In genomic region chr16:90072651-90073050, GRCm38 (mm10) we compare ENCODE assay signal across 8 mouse cellular contexts.
DNase-seq lines count a peak whose midpoint lies in the region; ATAC-seq and TF ChIP-seq lines count a peak whose summit lies in the region.

No protein-coding gene starts in this region.

- H3K4me2 ChIP-seq in CH12.LX (ENCODE audit: insufficient read depth, low read depth, poor library complexity, severe bottlenecking), result no peak overlapping the region
- H3K4me2 ChIP-seq in heart, embryonic 12.5 days, result peak overlapping the region; percentile 42
- no peak overlapping the region; the same call in 1 of the 2 replicates for H3K4me2 ChIP-seq in kidney, embryonic 14.5 days (replicated peaks; ENCODE audit: low read depth, low read length)

- peaks cover 41% of the 10 kb centered on the region for H3K27me3 ChIP-seq in CH12.LX (replicated peaks)
- H3K27me3 ChIP-seq in heart, embryonic 12.5 days (replicated peaks), result no peaks in the 10 kb centered on the region
- H3K27me3 ChIP-seq in kidney, embryonic 14.5 days (ENCODE audit: control insufficient read depth, insufficient read depth, low read length), result no peaks in the 10 kb centered on the region

- no peaks in the 10 kb centered on the region for H3K4me1 ChIP-seq in CH12.LX (ENCODE audit: control insufficient read depth in 1 of 2, insufficient read depth in 2 of 2)
- H3K4me1 ChIP-seq in heart, embryonic 12.5 days (replicated peaks), result peaks cover 32% of the 10 kb centered on the region
- peaks cover 20% of the 10 kb centered on the region for H3K4me1 ChIP-seq in kidney, embryonic 14.5 days (ENCODE audit: control insufficient read depth, insufficient read depth, low read length)

- ATAC-seq in heart, embryonic 12.5 days (ENCODE audit: insufficient number of reproducible peaks, low FRiP score), result peak; percentile 74
- ATAC-seq in kidney, embryonic 14.5 days (ENCODE audit: low FRiP score, low TSS enrichment), result 0 out of 2 replicates have a peak, but pooled peaks have one; percentile 32
- ATAC-seq in megakaryocyte, adult 5-6 weeks (ENCODE audit: poor library complexity, severe bottlenecking), result peak; percentile 60

- no peak for TF ChIP-seq POLR2A in CH12.LX (IDR thresholded peaks at IDR 0.05; ENCODE audit: low read depth, low read length)

- TF ChIP-seq EP300 in CH12.LX (IDR thresholded peaks at IDR 0.05; ENCODE audit: low read length), result no peak

- TF ChIP-seq CTCF in CH12.LX (conservative IDR thresholded peaks at IDR 0.05 in 1 of 2, IDR thresholded peaks at IDR 0.05 in 1 of 2; ENCODE audit: low read depth in 2 of 2, low read length in 2 of 2), result no peak

- no peak overlapping the region for H3K27ac ChIP-seq in CH12.LX (ENCODE audit: insufficient read depth, low read depth)
- no peak overlapping the region for H3K27ac ChIP-seq in heart, embryonic 12.5 days (ENCODE audit: poor library complexity, severe bottlenecking)
- no peak overlapping the region for H3K27ac ChIP-seq in kidney, embryonic 14.5 days (ENCODE audit: low read depth, low read length)

- peaks cover 35% of the 10 kb centered on the region for H3K9me3 ChIP-seq in CH12.LX (replicated peaks; ENCODE audit: low read length)
- H3K9me3 ChIP-seq in heart, embryonic 12.5 days (replicated peaks), result no peaks in the 10 kb centered on the region
- H3K9me3 ChIP-seq in kidney, embryonic 14.5 days (ENCODE audit: control insufficient read depth, low read length), result no peaks in the 10 kb centered on the region

- dilution Hi-C loops in CH12.LX (cut with MboI; ENCODE audit: extremely low pct_ligation_motif_present, extremely low pct_unique_long_range_greater_than_20kb, low sequenced_read_pairs), result no loop called here

- in situ Hi-C loops in CH12.LX (cut with MboI; ENCODE audit: low pct_ligation_motif_present, low pct_unique_long_range_greater_than_20kb, low sequenced_read_pairs), result no loop called here

- no peaks in the 10 kb centered on the region for H3K36me3 ChIP-seq in CH12.LX (replicated peaks in 1 of 2; ENCODE audit: control insufficient read depth in 1 of 2, insufficient read depth in 1 of 2, low read length in 1 of 2)
- H3K36me3 ChIP-seq in heart, embryonic 12.5 days, result no peaks in the 10 kb centered on the region
- H3K36me3 ChIP-seq in kidney, embryonic 14.5 days (ENCODE audit: control insufficient read depth, insufficient read depth, low read length), result no peaks in the 10 kb centered on the region

- no peak for DNase-seq in CH12.LX (ENCODE audit: extremely low read depth)
- peak; percentile 63 for DNase-seq in brain, adult 2 months (ENCODE audit: low read depth, low spot score)
- DNase-seq in thymus, postnatal 14 days, result peak; percentile 45
- no peak for DNase-seq in layer of hippocampus, adult 9-10 months (ENCODE audit: low spot score)
- no peak for DNase-seq in ovary, adult 18-20 months (ENCODE audit: low spot score)

- no peak overlapping the region for H3K9ac ChIP-seq in CH12.LX (ENCODE audit: insufficient read depth, low read depth)
- H3K9ac ChIP-seq in heart, embryonic 12.5 days, result no peak overlapping the region
- no peak overlapping the region for H3K9ac ChIP-seq in kidney, embryonic 14.5 days (ENCODE audit: low read depth, low read length)

- no peak for TF ChIP-seq RAD21 in CH12.LX (IDR thresholded peaks at IDR 0.05; ENCODE audit: low read depth, low read length)

- 28% methylated on average over 15 of the region's 15 CpGs for WGBS in heart, embryonic 12.5 days
- WGBS in kidney, embryonic 14.5 days, result 8% methylated on average over 15 of the region's 15 CpGs

- no peaks in the 10 kb centered on the region for H3K79me2 ChIP-seq in CH12.LX (replicated peaks; ENCODE audit: control insufficient read depth, extremely low read depth, insufficient read depth, poor library complexity, severe bottlenecking)

- no peak overlapping the region for H3K4me3 ChIP-seq in CH12.LX (replicated peaks in 1 of 3; ENCODE audit: low read depth in 2 of 3, low read length in 2 of 3, poor library complexity in 1 of 3)
- H3K4me3 ChIP-seq in heart, embryonic 12.5 days, result no peak overlapping the region
- H3K4me3 ChIP-seq in kidney, embryonic 14.5 days (ENCODE audit: low read length), result no peak overlapping the region

TF ChIP-seq in CH12.LX, 34 proteins besides CTCF, POLR2A, EP300 and RAD21:
- TF ChIP-seq POLR2AphosphoS2 (IDR thresholded peaks at IDR 0.05; ENCODE audit: low read depth, low read length), result no peak
- TF ChIP-seq MAFK (IDR thresholded peaks at IDR 0.05; ENCODE audit: insufficient replicate concordance, low read length), result peak; percentile 64

Comparison
In these comparisons a context has a peak if more than half of its experiments do, and no peak if none do; other contexts are left out.
1. DNase-seq: peak in brain, adult 2 months (single experiment) and thymus, postnatal 14 days (single experiment); none in CH12.LX (single experiment), layer of hippocampus, adult 9-10 months (single experiment) and ovary, adult 18-20 months (single experiment).
2. Peak in every context shown above with its lines, with median percentiles within 50 percentile points of each other: ATAC-seq.